ENCODE assay signal across 9 mouse cellular contexts in genomic region chr4:127251963-127252585, GRCm38 (mm10). TPM values are rescaled to one million over a fixed set of nuclear protein-coding genes. Genes with fewer than 3 reads are reported as not detected.
DNase-seq lines count a peak whose midpoint lies in the region; ATAC-seq and TF ChIP-seq lines count a peak whose summit lies in the region.
"Had no signal": no experiment of that assay in that cellular context is flagged by ENCODE, and none has a peak within 500 bp of the region (broad histone marks: within the 10 kb centered on the region; RNA-seq: fewer than 3 reads in every experiment).

No protein-coding gene starts in this region.

- no peak for TF ChIP-seq CTCF in cerebellum, adult 2 months (IDR thresholded peaks at IDR 0.05; ENCODE audit: borderline replicate concordance, insufficient read depth, low read depth, low read length)

- H3K4me3 ChIP-seq in cerebellum, adult 2 months (replicated peaks; ENCODE audit: insufficient read depth, low read depth, low read length): no peak overlapping the region
- no peak overlapping the region for H3K4me3 ChIP-seq in intestine, embryonic 16.5 days (ENCODE audit: low read length)
- H3K4me3 ChIP-seq in midbrain, embryonic 10.5 days: no peak overlapping the region
- H3K4me3 ChIP-seq: neural tube, embryonic 12.5 days had no signal

- no peak overlapping the region for H3K9ac ChIP-seq in intestine, embryonic 16.5 days (ENCODE audit: low read depth, low read length)
- H3K9ac ChIP-seq: neural tube, embryonic 12.5 days had no signal

- H3K4me1 ChIP-seq in cerebellum, adult 2 months (ENCODE audit: control insufficient read depth, insufficient read depth, low read length): peaks cover 8% of the 10 kb centered on the region; the same call in 1 of the 2 replicates
- 0 out of 2 replicates have a peak, but pooled peaks cover 4% of the 10 kb centered on the region for H3K4me1 ChIP-seq in intestine, embryonic 16.5 days (ENCODE audit: control insufficient read depth, insufficient read depth, low read length)
- H3K4me1 ChIP-seq in midbrain, embryonic 10.5 days: peaks cover 4% of the 10 kb centered on the region; the same call in 1 of the 2 replicates
- H3K4me1 ChIP-seq: neural tube, embryonic 12.5 days had no signal

- DNase-seq in right cerebral cortex, postnatal 14 days: peak; percentile 47
- DNase-seq in right cerebral cortex, postnatal 36 days (ENCODE audit: low spot score in 2 of 2): no peak
- peak; percentile 81 to 82 for DNase-seq in cerebellum, adult 2 months
- DNase-seq in heart, adult 9 months (ENCODE audit: low spot score in 2 of 2): peak; percentile 81 to 86
- peak; percentile 84 for DNase-seq in kidney, postnatal 14 days
- no peak for DNase-seq in midbrain, embryonic 10.5 days (ENCODE audit: low spot score)

- no peaks in the 10 kb centered on the region for H3K9me3 ChIP-seq in intestine, embryonic 16.5 days (ENCODE audit: control insufficient read depth, low read length)
- no peaks in the 10 kb centered on the region for H3K9me3 ChIP-seq in midbrain, embryonic 10.5 days (replicated peaks)
- H3K9me3 ChIP-seq: neural tube, embryonic 12.5 days had no signal

- no peak for TF ChIP-seq POLR2A in cerebellum, adult 2 months (IDR thresholded peaks at IDR 0.05; ENCODE audit: borderline replicate concordance, insufficient read depth, low read length)

- H3K27ac ChIP-seq in cerebellum, adult 2 months (ENCODE audit: insufficient read depth, low read length): no peak overlapping the region
- H3K27ac ChIP-seq in intestine, embryonic 16.5 days (ENCODE audit: low read length): no peak overlapping the region
- H3K27ac ChIP-seq in midbrain, embryonic 10.5 days (replicated peaks): no peak overlapping the region
- H3K27ac ChIP-seq: neural tube, embryonic 12.5 days had no signal

- H3K36me3 ChIP-seq in intestine, embryonic 16.5 days (ENCODE audit: control insufficient read depth, insufficient read depth, low read length): peaks cover 5% of the 10 kb centered on the region; the same call in 1 of the 2 replicates
- peaks cover 18% of the 10 kb centered on the region for H3K36me3 ChIP-seq in midbrain, embryonic 10.5 days

- 19% methylated on average over 22 of the region's 22 CpGs for WGBS in cerebellum, adult 2 months
- WGBS in intestine, embryonic 16.5 days: 53% methylated on average over 22 of the region's 22 CpGs
- WGBS in midbrain, embryonic 10.5 days: 67% methylated on average over 22 of the region's 22 CpGs

- peak; percentile 45 for ATAC-seq in megakaryocyte progenitor cell, adult 5-6 weeks (replicated peaks; ENCODE audit: poor library complexity)
- no peak for ATAC-seq in intestine, embryonic 16.5 days

- H3K27me3 ChIP-seq in cerebellum, adult 2 months (ENCODE audit: control insufficient read depth, insufficient read depth, low read length): no peaks in the 10 kb centered on the region; the same call in 1 of the 2 replicates
- no peaks in the 10 kb centered on the region; the same call in 1 of the 2 replicates for H3K27me3 ChIP-seq in intestine, embryonic 16.5 days (replicated peaks; ENCODE audit: control insufficient read depth, insufficient read depth, low read length)
- H3K27me3 ChIP-seq in midbrain, embryonic 10.5 days (ENCODE audit: low read depth, poor library complexity, severe bottlenecking): no peaks in the 10 kb centered on the region
- H3K27me3 ChIP-seq: neural tube, embryonic 12.5 days had no signal

- no peak overlapping the region for H3K4me2 ChIP-seq in intestine, embryonic 16.5 days (ENCODE audit: low read depth, low read length)
- H3K4me2 ChIP-seq: neural tube, embryonic 12.5 days had no signal

RNA-seq across cellular contexts. Expression of gene Smim12, which starts 8.5 kb away (rescaled TPM):
- 95.5 and 106 TPM in 2 replicates for polyA plus RNA-seq in cerebellum, adult 2 months (2012; rRNA removed)
- 31.6 and 33.8 TPM in 2 replicates for total RNA-seq in megakaryocyte progenitor cell, adult 5-6 weeks (2015)
- 40.4 and 49.1 TPM in 2 replicates for total RNA-seq in megakaryocyte progenitor cell, adult 5-6 weeks (2017)
- 56.1 and 63.3 TPM in 2 replicates for polyA plus RNA-seq in intestine, embryonic 16.5 days (2015; fragmentation: Nextera tagmentation; extraction: Ambion mirVana)
- 69.3 and 75.2 TPM in 2 replicates for polyA plus RNA-seq in midbrain, embryonic 10.5 days (2016; fragmentation: Nextera tagmentation; extraction: Ambion mirVana)

Comparison
In these comparisons a context has a peak if more than half of its experiments do, and no peak if none do; other contexts are left out.
1. DNase-seq: peak in right cerebral cortex, postnatal 14 days (single experiment), cerebellum, adult 2 months (2 of 2), heart, adult 9 months (2 of 2) and kidney, postnatal 14 days (single experiment); none in right cerebral cortex, postnatal 36 days (0 of 2) and midbrain, embryonic 10.5 days (single experiment).